1 mouse cellular context compared by ENCODE assay signal in genomic region chr11:54264542-54264941, GRCm38 (mm10).
A peak's percentile ranks its signal among the peaks of the same experiment; 100 is the strongest.
TF ChIP-seq lines count a peak whose summit lies in the region.

No protein-coding gene starts in this region.

TF ChIP-seq in MEL, 35 proteins besides CTCF, POLR2A, EP300 and RAD21 (continued from another document):
- TF ChIP-seq ZMIZ1 (IDR thresholded peaks at IDR 0.05; ENCODE audit: low read depth, low read length) (no peak), TBP (IDR thresholded peaks at IDR 0.05; ENCODE audit: low read depth, low read length) (no peak), BHLHE40 (IDR thresholded peaks at IDR 0.05; ENCODE audit: borderline replicate concordance, low read depth, low read length) (no peak), NRF1 (IDR thresholded peaks at IDR 0.05; ENCODE audit: insufficient read depth, low read depth, low read length, poor library complexity, severe bottlenecking) (no peak), MYB (IDR thresholded peaks at IDR 0.05; ENCODE audit: low read depth, low read length) (no peak), MYC (IDR thresholded peaks at IDR 0.05; ENCODE audit: low read depth, low read length) (peak; percentile 74), CHD2 (IDR thresholded peaks at IDR 0.05; ENCODE audit: low read length) (no peak), KAT2A (conservative IDR thresholded peaks at IDR 0.05; ENCODE audit: low read depth, low read length) (no peak), POLR2AphosphoS5 (IDR thresholded peaks at IDR 0.05; ENCODE audit: borderline replicate concordance, low read depth, low read length) (no peak), SIN3A (IDR thresholded peaks at IDR 0.05; ENCODE audit: low read length) (peak; percentile 17; the same call in 1 of the 2 replicates), SMC3 (IDR thresholded peaks at IDR 0.05; ENCODE audit: low read depth, low read length) (peak; percentile 70), ETS1 (IDR thresholded peaks at IDR 0.05; ENCODE audit: low read depth, low read length) (0 out of 2 replicates have a peak, but pooled peaks have one; percentile 26), MEF2A (IDR thresholded peaks at IDR 0.05; ENCODE audit: extremely low read depth, insufficient replicate concordance, low read depth, low read length, poor library complexity, severe bottlenecking) (no peak), USF1 (IDR thresholded peaks at IDR 0.05; ENCODE audit: low read depth, low read length) (no peak), TCF12 (IDR thresholded peaks at IDR 0.05; ENCODE audit: low read depth, low read length) (no peak), UBTF (IDR thresholded peaks at IDR 0.05; ENCODE audit: borderline replicate concordance, insufficient read depth, low read depth, low read length) (no peak)
TF ChIP-seq in MEL: peak in this region for 9.
